Mouse (Mus musculus) MEL (cell line): Measurements from ENCODE around the gene 1600002K03Rik.

ENCODE experiments used
- BHLHE40 ChIP-seq: IDR thresholded peaks from 2 replicates; pipeline ENCODE4 v1.6.1; 2012; ENCODE audit warnings: low read depth, mild to moderate bottlenecking, inconsistent platforms, low read length, improper control_type of control experiment, borderline replicate concordance
- EP300 ChIP-seq, 2 experiments: IDR thresholded peaks; 2 replicates each; pipeline ENCODE4 v1.6.1; 2011; ENCODE audit warnings: improper control_type of control experiment in 2 of 2, low read length in 2 of 2, low read depth in 1 of 2, mild to moderate bottlenecking in 1 of 2
- ETS1 ChIP-seq: IDR thresholded peaks from 2 replicates; pipeline ENCODE4 v1.6.1; 2012; ENCODE audit warnings: low read depth, mild to moderate bottlenecking, inconsistent platforms, low read length, improper control_type of control experiment, moderate library complexity
- MAFK ChIP-seq: IDR thresholded peaks from 2 replicates; pipeline ENCODE4 v1.6.1; 2011; ENCODE audit warnings: low read depth, mild to moderate bottlenecking, low read length, improper control_type of control experiment, borderline replicate concordance
- MAZ ChIP-seq: IDR thresholded peaks from 2 replicates; pipeline ENCODE4 v1.6.1; 2012; ENCODE audit warnings: low read depth, mild to moderate bottlenecking, inconsistent platforms, low read length, improper control_type of control experiment
- MEF2A ChIP-seq: IDR thresholded peaks from 2 replicates; pipeline ENCODE4 v1.6.1; 2014; ENCODE audit warnings: low read depth, mild to moderate bottlenecking, inconsistent platforms, low read length, improper control_type of control experiment; ENCODE audit not compliant: poor library complexity, insufficient replicate concordance, severe bottlenecking; ENCODE audit errors: extremely low read depth
- POLR2A ChIP-seq, 2 experiments: IDR thresholded peaks; 2 replicates each; pipeline ENCODE4 v1.6.1; 2011 to 2012; ENCODE audit warnings: low read length in 2 of 2, mild to moderate bottlenecking in 2 of 2, control low read depth in 1 of 2, improper control_type of control experiment in 1 of 2, low read depth in 1 of 2, moderate library complexity in 1 of 2; ENCODE audit not compliant: control insufficient read depth in 1 of 2, insufficient read depth in 1 of 2, poor library complexity in 1 of 2
- RAD21 ChIP-seq: IDR thresholded peaks from 2 replicates; pipeline ENCODE4 v1.6.1; 2011; ENCODE audit warnings: mild to moderate bottlenecking, low read depth, low read length, improper control_type of control experiment
- USF1 ChIP-seq: IDR thresholded peaks from 2 replicates; pipeline ENCODE4 v1.6.1; 2014; ENCODE audit warnings: low read depth, mild to moderate bottlenecking, inconsistent platforms, low read length, improper control_type of control experiment, moderate library complexity
- ZC3H11A ChIP-seq: IDR thresholded peaks from 2 replicates; pipeline ENCODE4 v1.6.1; 2012; ENCODE audit warnings: low read depth, mild to moderate bottlenecking, inconsistent platforms, low read length, improper control_type of control experiment

DNA sequence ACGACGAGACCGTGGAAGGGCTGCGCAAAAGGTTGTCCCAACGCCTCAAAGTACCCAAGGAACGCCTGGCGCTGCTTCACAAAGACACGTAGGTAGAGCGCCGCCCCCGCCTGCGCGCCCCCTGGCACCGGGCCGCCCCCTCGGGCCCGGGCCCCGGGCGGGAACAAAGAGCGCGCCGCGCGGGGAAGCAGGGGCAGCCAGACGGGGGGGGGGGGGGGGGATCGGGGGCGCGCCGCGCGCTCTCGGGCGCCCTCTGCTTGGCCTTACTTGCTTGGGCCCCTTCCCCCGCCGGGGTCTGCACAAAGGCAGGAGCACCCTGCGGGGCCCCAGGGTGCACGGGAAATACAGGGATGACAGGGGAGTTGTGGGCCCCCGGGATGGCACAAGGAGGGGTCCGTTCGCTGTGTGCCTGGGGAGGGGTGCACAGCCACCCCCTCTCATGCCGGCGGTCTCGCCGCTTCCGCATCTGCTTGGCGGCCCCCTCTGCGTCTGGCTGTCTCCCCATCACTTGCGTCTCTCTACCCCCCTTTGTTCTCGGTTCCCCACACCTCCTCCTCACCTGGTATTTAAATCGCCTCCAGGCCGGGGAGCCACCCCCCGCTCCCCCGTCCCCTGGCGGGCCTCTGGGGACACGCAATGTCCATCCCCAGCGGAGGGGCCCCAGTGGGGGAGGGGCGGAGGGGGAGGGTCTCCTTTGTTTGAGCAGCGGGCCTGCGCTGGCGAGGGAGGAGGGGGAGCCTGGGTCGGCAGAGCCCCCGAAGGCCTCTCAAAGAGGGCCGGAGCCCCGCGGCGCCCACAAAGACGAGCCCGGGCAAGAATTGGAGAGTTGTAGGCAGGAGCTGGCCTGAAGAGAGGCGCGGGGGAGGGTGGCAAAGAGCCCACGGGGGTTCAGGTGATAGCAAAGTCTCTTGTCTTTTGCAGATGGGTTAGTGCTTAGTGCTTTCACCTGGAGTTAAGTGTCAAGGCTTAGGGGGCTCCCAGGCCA lies 22.2 kb upstream of the 1600002K03Rik start:
- TF ChIP-seq RAD21 (no peak), USF1 (no peak), MAFK (no peak), POLR2A (IDR thresholded peaks at IDR 0.05; ENCODE audit: control insufficient read depth in 1 of 2, insufficient read depth in 1 of 2, low read depth in 1 of 2, low read length in 2 of 2, poor library complexity in 1 of 2) (no peak), BHLHE40 (no peak), MAZ (peak; percentile 68; the same call in 1 of the 2 replicates), MEF2A (no peak), EP300 (IDR thresholded peaks at IDR 0.05; ENCODE audit: low read depth in 1 of 2, low read length in 2 of 2) (no peak), ZC3H11A (no peak), ETS1 (no peak)
